Mouse (Mus musculus): ENCODE data around the gene Spdef.

- TF ChIP-seq POLR2A (IDR thresholded peaks at IDR 0.05; ENCODE audit: borderline replicate concordance, insufficient read depth, low read length) (no peak), CTCF (IDR thresholded peaks at IDR 0.05; ENCODE audit: borderline replicate concordance, insufficient read depth, low read depth, low read length) (no peak)
These were observed 43.2 kb downstream of the Spdef start for GRCm38 (mm10) chr17:27685550-27685913.

All from cerebellum, adult 2 months (tissue).